Mouse (Mus musculus) spleen, adult 2 months (tissue): ENCODE measurements around the gene Lexm. TPM values are rescaled to one million over a fixed set of nuclear protein-coding genes. Genes with fewer than 3 reads are reported as not detected.
A peak's percentile ranks its signal among the peaks of the same experiment; 100 is the strongest.

Experiments
- DNase-seq, 2 experiments: peaks; one replicate each; pipeline versions ENCODE4 v3.0.0 to v3.0.0-alpha.2; 2012 to 2021; ENCODE audit warnings: low spot score in 2 of 2, low read depth in 1 of 2
- H3K27ac ChIP-seq: fragments of 200-500 bp; 2 replicates; pipeline ENCODE4 v1.5.1; 2012; ENCODE audit warnings: low read length, inconsistent platforms; ENCODE audit not compliant: insufficient read depth
- H3K27me3 ChIP-seq: fragments of 200-500 bp; 2 replicates; pipeline ENCODE4 v1.6.1; 2012; ENCODE audit warnings: mild to moderate bottlenecking, moderate library complexity, low read length, inconsistent platforms; ENCODE audit not compliant: control insufficient read depth, insufficient read depth
- H3K36me3 ChIP-seq: fragments of 200-500 bp; 2 replicates; pipeline ENCODE4 v1.6.1; 2012; ENCODE audit warnings: mild to moderate bottlenecking, low read length, inconsistent platforms; ENCODE audit not compliant: control insufficient read depth, insufficient read depth
- H3K4me1 ChIP-seq: fragments of 200-500 bp; 2 replicates; pipeline ENCODE4 v1.6.1; 2011; ENCODE audit warnings: inconsistent platforms; ENCODE audit not compliant: control insufficient read depth, insufficient read depth, insufficient read length
- H3K4me3 ChIP-seq: fragments of 200-500 bp; 2 replicates; pipeline ENCODE4 v1.5.1; 2011; ENCODE audit warnings: mild to moderate bottlenecking, inconsistent platforms; ENCODE audit not compliant: insufficient read depth, insufficient read length; ENCODE audit errors: extremely low read depth
- CTCF ChIP-seq: fragments of 200-500 bp; IDR thresholded peaks from 2 replicates; pipeline ENCODE4 v1.5.1; 2011; ENCODE audit warnings: mild to moderate bottlenecking, inconsistent platforms; ENCODE audit not compliant: insufficient read depth, insufficient read length, insufficient replicate concordance; ENCODE audit errors: extremely low read depth
- POLR2A ChIP-seq: fragments of 200-500 bp; IDR thresholded peaks from 2 replicates; pipeline ENCODE4 v1.6.1; 2011; ENCODE audit warnings: low read depth, low read length, inconsistent platforms
- WGBS: fragments of 180-500 bp; shearing (Covaris S2); methylation state at CpG from one replicate; pipeline ENCODE4 v1.1.7; 2018; 5-methylcytosine and 5-hydroxymethylcytosine counted together
- polyA plus RNA-seq: library from polyadenylated mRNA; depleted of rRNA; stranded (reverse); fragments of >200 nt; gene quantifications from 2 replicates; pipeline ENCODE4 v1.2.3, GENCODE M21; 2012

Lexm gene
- polyA plus RNA-seq, 1 experiment, result not detected

GRCm38 (mm10) chr4:106575022-106575421 is 42.0 kb downstream of the Lexm start:
- Histone ChIP-seq H3K36me3 (no peaks in the 10 kb centered on the region; the same call in 1 of the 2 replicates), H3K27me3 (no peaks in the 10 kb centered on the region), H3K4me1 (no peaks in the 10 kb centered on the region), H3K27ac (no peak overlapping the region), H3K4me3 (no peak overlapping the region)
- 75% methylated on average over 8 of the region's 8 CpGs for WGBS
- TF ChIP-seq CTCF (no peak), POLR2A (no peak)
- no peak for DNase-seq

GRCm38 (mm10) chr4:106571081-106571724 is 45.8 kb downstream of the Lexm start:
- Histone ChIP-seq H3K4me3 (no peak overlapping the region), H3K27me3 (no peaks in the 10 kb centered on the region), H3K27ac (no peak overlapping the region), H3K36me3 (no peaks in the 10 kb centered on the region; the same call in 1 of the 2 replicates), H3K4me1 (no peaks in the 10 kb centered on the region)
- no peak for TF ChIP-seq POLR2A
- no peak for TF ChIP-seq CTCF
- 91% methylated on average over 11 of the region's 11 CpGs for WGBS
- DNase-seq, result no peak

DNA sequence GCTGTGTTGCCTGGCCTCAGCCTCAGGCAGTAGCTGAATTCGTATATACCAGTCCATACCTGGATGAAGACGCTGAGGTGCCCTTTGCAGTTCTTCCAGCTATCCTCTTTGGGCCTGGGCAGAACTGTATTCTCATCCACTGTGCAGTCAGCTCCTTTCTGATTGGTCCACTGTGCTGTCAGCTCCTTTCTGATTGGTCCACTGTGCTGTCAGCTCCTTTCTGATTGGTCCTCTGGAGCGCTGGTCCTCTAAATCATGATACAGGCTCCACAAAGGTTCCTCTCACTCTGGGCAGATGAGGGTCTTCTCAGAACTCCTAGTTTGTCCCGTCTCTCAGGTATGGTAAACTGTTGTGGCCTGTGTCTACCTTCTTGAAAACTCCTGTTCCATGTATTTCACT is 47.4 kb downstream of the Lexm start:
- Histone ChIP-seq H3K4me1 (no peaks in the 10 kb centered on the region), H3K4me3 (no peak overlapping the region), H3K27me3 (no peaks in the 10 kb centered on the region), H3K36me3 (no peaks in the 10 kb centered on the region), H3K27ac (no peak overlapping the region)
- DNase-seq, result no peak
- TF ChIP-seq POLR2A (no peak), CTCF (no peak)
- WGBS, result 92% methylated on average over 4 of the region's 4 CpGs

DNA sequence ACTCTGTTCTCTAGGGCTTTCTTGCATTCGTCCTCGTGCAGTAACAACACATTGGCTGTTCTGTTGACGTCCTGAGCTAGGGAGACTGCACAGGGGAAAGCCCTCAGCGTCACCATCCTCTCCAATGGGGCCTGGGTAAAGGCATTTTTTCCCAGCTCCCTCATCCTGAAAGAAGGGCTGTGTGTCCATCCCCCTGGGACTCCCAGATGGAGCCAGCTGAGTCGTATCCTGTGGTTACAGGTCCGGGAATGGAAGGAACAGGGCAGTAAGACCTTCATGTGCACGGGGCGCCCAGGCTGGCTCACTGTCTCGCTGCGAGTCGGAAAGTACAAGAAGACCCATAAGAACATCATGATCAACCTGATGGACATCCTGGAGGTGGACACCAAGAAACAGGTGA is 52.9 kb downstream of the Lexm start:
- Histone ChIP-seq H3K36me3 (no peaks in the 10 kb centered on the region), H3K27me3 (no peaks in the 10 kb centered on the region), H3K4me1 (no peaks in the 10 kb centered on the region; the same call in none of the 2 replicates), H3K27ac (no peak overlapping the region), H3K4me3 (no peak overlapping the region)
- DNase-seq, result no peak
- no peak for TF ChIP-seq POLR2A
- TF ChIP-seq CTCF, result no peak
- WGBS, result 94% methylated on average over 11 of the region's 11 CpGs

DNA sequence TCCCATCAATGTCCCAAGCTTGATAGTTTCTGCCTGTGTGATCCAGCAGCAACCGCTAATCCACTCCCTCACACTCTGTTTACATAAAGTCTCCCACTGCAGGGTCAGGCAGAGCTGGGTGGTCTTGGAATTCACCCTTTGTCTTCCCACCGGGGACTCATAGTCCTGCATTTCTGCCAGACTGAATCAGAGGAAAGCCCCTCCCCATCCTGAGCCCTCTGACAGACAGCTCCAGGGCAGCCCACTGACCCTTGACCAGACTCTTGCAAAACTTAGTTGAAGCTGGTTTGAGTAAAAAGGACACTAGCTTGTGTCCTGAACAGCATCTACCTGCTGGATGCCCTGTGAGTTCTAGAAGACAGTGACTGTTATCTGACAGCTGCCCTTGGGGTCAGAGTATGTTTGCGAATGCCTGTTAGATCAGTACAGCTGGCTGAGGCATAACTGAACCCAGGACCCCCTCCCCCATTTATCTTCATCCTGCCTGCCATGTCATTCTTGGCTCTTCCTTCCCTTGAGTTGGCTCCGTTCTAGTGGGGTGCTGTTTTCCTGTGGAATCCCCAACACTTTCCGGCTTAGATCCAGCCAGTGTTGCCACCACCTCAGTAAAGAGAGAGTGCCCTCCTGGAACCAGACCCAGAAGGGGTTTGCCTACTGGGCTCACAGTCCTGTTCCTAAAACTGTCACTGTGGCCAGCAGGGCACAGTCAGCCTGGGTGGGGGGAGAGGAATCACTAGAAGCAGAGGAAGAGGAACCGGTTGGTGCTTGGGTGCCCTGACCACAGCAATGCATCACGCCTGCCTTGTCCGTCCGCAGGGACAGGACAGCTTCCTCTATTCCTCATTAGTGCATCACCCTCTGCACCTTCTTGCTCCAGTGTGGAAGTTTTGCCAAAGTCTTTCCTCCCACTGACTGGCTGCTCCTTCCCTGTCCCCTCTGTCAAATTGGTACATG is 53.9 kb downstream of the Lexm start:
- no peaks in the 10 kb centered on the region; the same call in none of the 2 replicates for H3K4me1 ChIP-seq
- WGBS, result 61% methylated on average over 9 of the region's 9 CpGs
- H3K36me3 ChIP-seq, result no peaks in the 10 kb centered on the region
- no peak for DNase-seq
- no peak overlapping the region; the same call in 1 of the 2 replicates for H3K4me3 ChIP-seq
- H3K27me3 ChIP-seq, result no peaks in the 10 kb centered on the region
- H3K27ac ChIP-seq, result no peak overlapping the region
- TF ChIP-seq POLR2A, result no peak
- TF ChIP-seq CTCF, result no peak

DNA sequence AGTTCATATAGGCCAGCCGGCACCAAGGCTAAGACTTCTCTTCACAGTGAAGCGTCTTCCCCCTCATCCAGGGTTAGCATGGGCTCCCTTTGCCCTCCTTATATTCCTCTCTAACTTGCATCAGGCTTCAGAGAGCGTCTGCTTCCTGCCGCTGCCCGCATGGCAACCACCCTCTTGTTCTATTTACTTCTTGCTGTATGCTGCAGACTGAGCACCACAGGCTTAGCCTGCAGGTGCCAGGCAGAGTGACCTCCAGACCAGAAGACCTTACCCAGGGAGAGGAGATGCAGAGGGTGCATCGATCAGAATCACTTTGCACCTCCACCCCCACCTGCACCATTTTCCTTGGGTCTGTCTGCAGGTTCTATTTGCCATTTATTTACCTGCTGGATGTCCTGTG is 55.0 kb downstream of the Lexm start:
- H3K27me3 ChIP-seq, result no peaks in the 10 kb centered on the region
- TF ChIP-seq CTCF (no peak), POLR2A (no peak)
- no peaks in the 10 kb centered on the region for H3K36me3 ChIP-seq
- no peak for DNase-seq
- no peaks in the 10 kb centered on the region; the same call in none of the 2 replicates for H3K4me1 ChIP-seq
- peak overlapping the region; percentile 62; the same call in 1 of the 2 replicates for H3K4me3 ChIP-seq
- WGBS, result 10% methylated on average over 6 of the region's 6 CpGs
- H3K27ac ChIP-seq, result no peak overlapping the region
